Mouse (Mus musculus) embryonic fibroblast, embryonic 13.5 days (primary cell): ENCODE data around the gene Tnfrsf22. TPM values are rescaled to one million over a fixed set of nuclear protein-coding genes. Genes with fewer than 3 reads are reported as not detected.

ENCODE experiments used
- H3K27ac ChIP-seq: 2 replicates; pipeline ENCODE4 v1.5.1; 2012; ENCODE audit warnings: low read length, control low read depth, inconsistent platforms; ENCODE audit not compliant: insufficient read depth
- H3K4me1 ChIP-seq: 2 replicates; pipeline ENCODE4 v1.6.1; 2011; ENCODE audit warnings: low read length; ENCODE audit not compliant: control insufficient read depth, insufficient read depth
- H3K4me3 ChIP-seq: 2 replicates; pipeline ENCODE4 v1.5.1; 2011; ENCODE audit warnings: mild to moderate bottlenecking, control low read depth, low read length; ENCODE audit not compliant: insufficient read depth
- CTCF ChIP-seq: IDR thresholded peaks from 2 replicates; pipeline ENCODE4 v1.5.1; 2011; ENCODE audit warnings: mild to moderate bottlenecking, control low read depth, low read length, moderate library complexity, borderline replicate concordance; ENCODE audit not compliant: insufficient read depth
- POLR2A ChIP-seq: IDR thresholded peaks from 2 replicates; pipeline ENCODE4 v1.6.1; 2011; ENCODE audit warnings: low read depth, mild to moderate bottlenecking, control low read depth, low read length, moderate library complexity
- polyA plus RNA-seq: library from polyadenylated mRNA; stranded (reverse); fragments of >200 nt; gene quantifications from 2 replicates; pipeline ENCODE4 v1.2.4, GENCODE M21; 2011; ENCODE audit warnings: low read depth; ENCODE audit not compliant: missing spikeins, insufficient read length

Tnfrsf22 gene
- polyA plus RNA-seq, 1 experiment = 13.4 TPM

DNA sequence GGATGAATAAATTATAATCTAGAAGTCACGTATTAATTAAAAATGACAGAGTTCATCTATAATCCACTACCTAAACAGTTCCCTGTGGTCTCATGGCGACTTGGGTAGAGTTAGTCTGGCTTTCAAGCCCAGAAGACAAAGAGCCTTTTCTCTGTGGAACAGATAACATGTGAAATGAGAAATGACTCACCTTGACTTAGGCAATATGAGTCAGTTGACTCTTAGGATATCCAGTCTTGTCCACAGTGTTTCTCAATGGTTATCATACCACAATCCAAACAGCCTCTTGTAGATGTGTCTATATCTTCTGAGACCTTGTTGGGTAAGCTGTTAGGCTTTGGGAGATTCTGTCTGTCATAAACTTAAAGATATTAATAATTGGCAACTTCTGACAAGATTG is 18.0 kb downstream of the Tnfrsf22 start:
- H3K4me3 ChIP-seq = no peak overlapping the region
- H3K27ac ChIP-seq = no peak overlapping the region
- H3K4me1 ChIP-seq = no peaks in the 10 kb centered on the region; the same call in none of the 2 replicates
- TF ChIP-seq CTCF = no peak
- TF ChIP-seq POLR2A = no peak

DNA sequence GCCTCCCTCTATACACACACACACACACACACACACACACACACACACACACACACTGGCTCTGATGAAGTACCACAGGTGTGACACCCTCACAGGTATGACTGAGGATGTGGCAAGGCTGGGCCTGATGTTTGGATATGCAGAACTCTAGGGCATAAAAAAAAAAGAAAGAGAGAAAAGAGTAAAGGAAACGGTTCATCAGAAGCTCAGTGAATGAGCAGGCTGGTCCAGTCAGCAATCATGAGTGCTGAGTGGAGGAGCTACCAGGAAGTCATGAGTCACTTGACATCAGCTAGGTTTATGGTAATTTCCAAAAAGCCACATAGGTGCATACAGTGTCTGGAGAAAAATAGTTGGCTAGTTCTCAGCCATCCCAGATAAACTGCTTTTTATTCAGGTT is 20.0 kb downstream of the Tnfrsf22 start:
- Histone ChIP-seq H3K27ac (no peak overlapping the region), H3K4me1 (peaks cover 4% of the 10 kb centered on the region), H3K4me3 (no peak overlapping the region)
- no peak for TF ChIP-seq POLR2A
- TF ChIP-seq CTCF = no peak

DNA sequence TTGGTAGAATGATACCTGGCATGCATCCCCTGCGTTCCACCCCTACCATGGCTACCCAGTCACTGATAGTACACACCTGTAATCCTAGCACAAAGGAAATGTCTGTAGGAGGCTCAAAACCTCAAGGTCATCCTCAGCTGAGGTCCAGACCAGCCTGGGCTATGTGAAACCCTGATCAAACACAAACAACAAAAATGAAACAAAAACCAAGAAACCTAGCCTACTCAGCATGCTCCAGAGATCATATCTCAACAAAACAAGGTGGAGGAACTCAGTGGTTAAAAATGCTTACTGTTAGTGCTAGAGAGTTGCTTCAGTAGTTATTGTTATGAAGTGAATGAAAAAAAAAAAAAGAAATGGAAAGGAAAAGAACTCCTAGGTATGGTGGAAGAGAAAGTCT is 20.9 kb downstream of the Tnfrsf22 start, which contains the start of gene Tnfrsf26:
Tnfrsf26 (minus strand) TSS at position 183 of the 400 bp plus-strand sequence.
- no peak for TF ChIP-seq CTCF
- no peak for TF ChIP-seq POLR2A
- H3K4me3 ChIP-seq = no peak within 1 kb of the TSS
- H3K27ac ChIP-seq = no peak within 1 kb of the TSS
- peaks cover 4% of the 10 kb centered on the region for H3K4me1 ChIP-seq

DNA sequence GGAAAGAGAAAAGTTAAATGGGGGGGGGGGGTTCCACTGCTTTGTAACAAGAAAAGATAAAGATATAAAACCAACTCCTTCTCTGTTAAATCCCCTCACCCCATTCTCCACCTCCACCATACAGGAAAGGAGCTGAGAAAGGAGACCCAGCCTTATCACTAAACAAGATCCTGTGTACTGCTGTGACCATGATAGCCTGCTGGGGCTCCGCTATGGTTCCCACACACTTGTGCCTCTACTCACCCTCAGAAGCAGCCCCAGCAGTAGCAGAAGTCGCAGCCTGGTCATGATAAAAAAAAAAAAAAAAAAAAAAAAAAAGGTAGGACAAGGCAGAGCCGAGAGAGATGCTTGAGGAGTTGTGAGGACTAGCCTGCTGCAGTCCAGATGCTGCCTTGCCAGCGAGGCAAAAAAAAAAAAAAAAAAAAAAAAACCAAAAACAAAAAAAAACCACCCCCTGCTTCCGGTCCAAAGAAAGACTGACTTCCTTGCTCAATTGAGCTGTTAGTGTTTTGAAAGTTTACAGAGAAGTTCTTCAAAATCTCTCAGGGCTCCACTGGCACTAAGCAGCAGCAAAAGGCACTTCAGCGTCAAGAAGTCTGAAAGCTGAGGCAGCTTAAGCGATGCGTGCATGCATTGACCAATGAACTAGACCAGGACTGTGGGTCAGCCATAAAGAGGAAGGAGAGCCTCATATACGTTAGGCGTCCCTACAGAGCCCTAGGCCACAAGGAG is 21.7 kb downstream of the Tnfrsf22 start:
- Histone ChIP-seq H3K27ac (no peak overlapping the region), H3K4me1 (peaks cover 4% of the 10 kb centered on the region), H3K4me3 (no peak overlapping the region)
- TF ChIP-seq POLR2A = no peak
- TF ChIP-seq CTCF = no peak

DNA sequence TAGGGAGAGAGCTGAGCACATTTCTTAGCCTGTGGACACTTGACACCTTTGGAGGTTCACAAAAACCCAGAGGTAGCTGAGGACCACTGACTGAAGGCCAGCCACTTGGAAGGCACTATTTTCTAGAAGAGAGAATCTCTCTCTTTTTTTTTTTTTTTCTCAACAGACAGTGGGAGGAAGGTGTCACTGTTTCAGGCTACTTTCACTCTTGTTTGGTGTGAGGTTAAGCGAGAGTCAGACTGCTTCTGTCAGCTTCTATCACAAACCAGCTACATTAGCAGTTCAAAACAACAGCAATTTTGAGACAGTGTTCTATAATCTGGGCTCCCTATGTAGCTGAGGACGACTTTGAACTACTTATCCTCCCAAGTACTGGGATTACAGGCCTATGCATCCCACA is 23.3 kb downstream of the Tnfrsf22 start:
- TF ChIP-seq POLR2A (no peak), CTCF (no peak)
- H3K4me1 ChIP-seq = peaks cover 4% of the 10 kb centered on the region
- no peak overlapping the region for H3K27ac ChIP-seq
- H3K4me3 ChIP-seq = no peak overlapping the region

DNA sequence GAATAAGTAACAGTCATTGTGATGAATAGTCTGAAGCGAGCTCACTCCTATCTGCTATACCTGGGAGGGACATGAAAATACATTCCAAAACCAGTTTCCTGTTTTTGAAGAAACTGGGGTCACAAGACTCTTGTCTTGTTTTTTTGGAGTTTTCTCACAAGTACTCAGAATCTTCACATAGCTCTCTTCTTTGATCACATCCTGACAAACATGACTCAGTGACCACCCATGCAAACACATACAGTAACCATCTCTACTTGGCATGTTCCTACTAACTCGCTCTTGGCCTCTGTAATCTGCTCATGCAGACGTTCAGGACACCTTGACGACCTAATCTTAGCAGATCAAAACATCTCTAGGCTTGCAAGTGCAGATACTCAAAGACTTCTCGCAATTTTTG is 24.3 kb downstream of the Tnfrsf22 start:
- peak overlapping the region; percentile 43; the same call in 1 of the 2 replicates for H3K27ac ChIP-seq
- TF ChIP-seq CTCF (no peak), POLR2A (no peak)
- H3K4me3 ChIP-seq = no peak overlapping the region
- H3K4me1 ChIP-seq = peaks cover 4% of the 10 kb centered on the region

DNA sequence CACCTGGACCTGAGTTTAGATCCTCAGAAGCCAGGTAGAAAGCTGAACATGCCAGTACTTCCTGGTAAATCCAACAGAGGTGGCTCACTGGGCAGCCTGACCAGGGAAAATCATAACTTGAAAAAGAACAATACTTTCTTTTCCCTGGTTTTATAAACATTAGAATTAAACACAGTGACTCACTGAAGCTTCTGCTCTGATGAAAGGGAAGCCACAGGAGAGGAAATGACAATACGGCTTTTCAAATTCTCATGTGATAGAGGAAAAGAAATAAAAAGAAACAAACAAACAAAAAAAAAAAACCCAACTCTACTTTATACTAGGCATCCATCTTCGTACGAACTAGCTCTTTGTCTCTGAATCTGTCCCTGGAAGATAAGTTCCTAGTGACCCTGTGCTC is 24.9 kb downstream of the Tnfrsf22 start:
- H3K4me1 ChIP-seq = peaks cover 4% of the 10 kb centered on the region
- H3K27ac ChIP-seq = peak overlapping the region; percentile 45; the same call in 1 of the 2 replicates
- H3K4me3 ChIP-seq = no peak overlapping the region
- TF ChIP-seq POLR2A (no peak), CTCF (no peak)

DNA sequence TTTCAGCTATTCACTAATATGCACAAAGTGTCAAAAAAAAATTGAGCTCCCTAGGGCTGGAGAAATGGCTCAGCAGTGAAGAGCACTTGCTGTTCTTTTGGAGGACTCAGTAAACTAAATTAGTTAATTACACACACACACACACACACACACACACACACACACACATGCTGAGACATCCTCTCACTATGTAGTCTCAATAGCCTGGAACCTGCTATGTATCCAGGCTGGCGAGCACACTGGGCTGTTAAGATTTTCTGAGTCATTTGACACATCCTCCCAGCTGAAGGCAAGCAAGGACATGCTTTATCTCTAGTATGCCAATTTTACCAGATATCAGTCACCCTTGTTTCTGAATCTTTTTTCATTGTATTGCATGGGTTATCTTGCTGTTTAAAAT is 28.5 kb downstream of the Tnfrsf22 start:
- Histone ChIP-seq H3K4me3 (no peak overlapping the region), H3K27ac (no peak overlapping the region; the same call in 1 of the 2 replicates), H3K4me1 (peaks cover 4% of the 10 kb centered on the region; the same call in 1 of the 2 replicates)
- TF ChIP-seq CTCF = no peak

DNA sequence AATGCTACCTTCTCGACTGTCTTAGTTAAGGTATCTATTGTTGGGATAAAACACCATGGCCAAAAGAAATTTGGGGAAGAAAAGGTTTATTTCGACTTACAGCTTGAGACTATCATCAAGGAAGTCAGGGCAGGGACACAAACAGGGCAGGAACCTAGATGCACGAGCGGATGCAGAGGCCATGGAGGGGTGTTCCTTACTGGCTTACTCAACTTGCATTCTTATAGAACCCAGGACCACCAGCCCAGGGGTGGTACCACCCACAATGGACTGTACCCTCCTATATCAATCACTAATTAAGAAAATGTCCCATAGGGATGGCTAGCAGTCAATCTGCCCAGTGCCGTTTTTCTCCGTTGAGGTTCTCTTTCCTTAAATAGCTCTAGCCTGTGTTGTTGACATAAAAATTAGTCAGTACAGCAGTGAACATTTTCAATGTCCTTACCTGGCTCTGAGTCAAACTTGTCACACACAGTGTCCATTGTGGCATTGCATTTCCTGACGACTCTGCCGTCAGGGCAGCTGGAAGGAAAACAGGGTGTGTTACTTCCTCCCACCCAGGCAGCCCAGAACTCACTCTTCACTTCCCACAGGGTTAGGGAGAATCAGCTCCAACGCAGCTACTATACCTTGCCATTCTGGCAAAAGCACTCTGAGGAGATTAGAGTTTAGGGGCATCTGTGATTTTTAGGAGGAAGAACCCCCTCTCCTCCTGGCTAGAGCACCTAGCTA is 34.9 kb downstream of the Tnfrsf22 start:
- TF ChIP-seq POLR2A (no peak), CTCF (no peak)
- no peak overlapping the region for H3K4me3 ChIP-seq
- H3K27ac ChIP-seq = no peak overlapping the region
- H3K4me1 ChIP-seq = no peaks in the 10 kb centered on the region

DNA sequence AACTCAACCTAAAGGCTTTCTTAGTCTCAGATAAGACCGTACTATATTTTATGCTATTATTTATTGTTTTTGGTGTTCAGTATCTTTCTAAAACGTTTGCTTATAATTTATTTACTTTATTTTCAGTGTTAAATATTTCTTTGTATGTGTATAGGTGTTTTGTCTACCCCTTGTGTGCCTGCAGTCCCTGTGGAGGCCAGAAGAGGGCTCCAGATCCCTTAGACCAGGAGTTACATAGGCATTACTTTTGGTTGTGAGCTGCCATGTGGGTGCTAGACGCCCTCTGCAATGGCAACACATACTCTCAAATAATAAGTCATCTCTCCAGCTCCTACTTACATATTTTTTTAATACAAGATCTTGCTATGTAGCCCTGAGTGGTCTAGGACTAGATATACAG is 37.2 kb downstream of the Tnfrsf22 start:
- TF ChIP-seq CTCF = no peak
- no peak for TF ChIP-seq POLR2A
- H3K4me3 ChIP-seq = no peak overlapping the region
- H3K4me1 ChIP-seq = no peaks in the 10 kb centered on the region
- no peak overlapping the region for H3K27ac ChIP-seq
